Mouse (Mus musculus) CH12.LX (cell line): ENCODE results near the gene Smg7. TPM values are rescaled to one million over a fixed set of nuclear protein-coding genes. Genes with fewer than 3 reads are reported as not detected.

Experiments
- DNase-seq: peaks from one replicate; pipeline ENCODE4 v3.0.0-alpha.2; 2013; ENCODE audit errors: extremely low read depth
- H3K27ac ChIP-seq: 2 replicates; pipeline ENCODE4 v1.5.1; 2012; ENCODE audit warnings: low read depth, mild to moderate bottlenecking, control low read depth, moderate library complexity; ENCODE audit not compliant: insufficient read depth
- H3K27me3 ChIP-seq: replicated peaks from 2 replicates; pipeline ENCODE3; 2012; ENCODE audit warnings: inconsistent platforms
- H3K36me3 ChIP-seq, 2 experiments: replicated peaks in 1 of 2; 2 replicates each; pipeline versions ENCODE3 to v1.6.1; 2012; ENCODE audit warnings: inconsistent platforms in 1 of 2, low read length in 1 of 2, mild to moderate bottlenecking in 1 of 2, mixed read lengths in 1 of 2, moderate library complexity in 1 of 2; ENCODE audit not compliant: control insufficient read depth in 1 of 2, insufficient read depth in 1 of 2
- H3K4me1 ChIP-seq, 2 experiments: 2 replicates each; pipeline ENCODE4 v1.6.1; 2012; ENCODE audit warnings: inconsistent platforms in 1 of 2, moderate library complexity in 1 of 2; ENCODE audit not compliant: insufficient read depth in 2 of 2, control insufficient read depth in 1 of 2
- H3K4me2 ChIP-seq: 2 replicates; pipeline ENCODE4 v1.6.1; 2012; ENCODE audit warnings: low read depth, mild to moderate bottlenecking, control low read depth; ENCODE audit not compliant: poor library complexity, insufficient read depth, severe bottlenecking
- H3K4me3 ChIP-seq, 3 experiments: fragments of 150-350 bp in 1 of 3; sonication (generic) in 1 of 3; replicated peaks in 1 of 3; 2 replicates each; pipeline versions ENCODE3 to v1.5.1; 2011 to 2012; ENCODE audit warnings: low read depth in 2 of 3, low read length in 2 of 3, mild to moderate bottlenecking in 2 of 3, moderate library complexity in 2 of 3, control low read depth in 1 of 3, improper control_type of control experiment in 1 of 3, inconsistent platforms in 1 of 3, mixed read lengths in 1 of 3; ENCODE audit not compliant: poor library complexity in 1 of 3
- H3K79me2 ChIP-seq: replicated peaks from 2 replicates; pipeline ENCODE4 v1.6.1; 2012; ENCODE audit warnings: mild to moderate bottlenecking, moderate library complexity; ENCODE audit not compliant: control insufficient read depth, poor library complexity, insufficient read depth, severe bottlenecking; ENCODE audit errors: extremely low read depth
- H3K9ac ChIP-seq: 2 replicates; pipeline ENCODE4 v1.6.1; 2012; ENCODE audit warnings: low read depth, mild to moderate bottlenecking, control low read depth, moderate library complexity; ENCODE audit not compliant: insufficient read depth
- H3K9me3 ChIP-seq: replicated peaks from 2 replicates; pipeline ENCODE3; 2012; ENCODE audit warnings: low read length, inconsistent platforms, mixed read lengths
- E2F4 ChIP-seq: IDR thresholded peaks from 2 replicates; pipeline ENCODE4 v1.6.1; 2011; ENCODE audit warnings: low read depth, low read length, improper control_type of control experiment; ENCODE audit not compliant: insufficient replicate concordance
- ETS1 ChIP-seq: conservative IDR thresholded peaks from 2 replicates; pipeline ENCODE4 v1.6.1; 2012; ENCODE audit warnings: low read depth, mild to moderate bottlenecking, inconsistent platforms, low read length, improper control_type of control experiment, moderate library complexity
- GABPA ChIP-seq: IDR thresholded peaks from 2 replicates; pipeline ENCODE4 v1.6.1; 2012; ENCODE audit warnings: low read depth, low read length, improper control_type of control experiment, inconsistent platforms; ENCODE audit not compliant: insufficient replicate concordance
- IRF4 ChIP-seq: IDR thresholded peaks from 2 replicates; pipeline ENCODE4 v1.6.1; 2014; ENCODE audit warnings: low read depth, mild to moderate bottlenecking, inconsistent platforms, low read length, improper control_type of control experiment
- JUN ChIP-seq: IDR thresholded peaks from 2 replicates; pipeline ENCODE4 v1.6.1; 2011; ENCODE audit warnings: low read depth, mild to moderate bottlenecking, low read length, improper control_type of control experiment, moderate library complexity; ENCODE audit not compliant: insufficient read depth
- MAFK ChIP-seq: IDR thresholded peaks from 2 replicates; pipeline ENCODE4 v1.6.1; 2011; ENCODE audit warnings: low read length, improper control_type of control experiment; ENCODE audit not compliant: insufficient replicate concordance
- MAX ChIP-seq: IDR thresholded peaks from 2 replicates; pipeline ENCODE4 v1.6.1; 2011; ENCODE audit warnings: low read length, improper control_type of control experiment
- MAZ ChIP-seq: IDR thresholded peaks from 2 replicates; pipeline ENCODE4 v1.6.1; 2012; ENCODE audit warnings: low read depth, mild to moderate bottlenecking, inconsistent platforms, low read length, improper control_type of control experiment, moderate library complexity
- MEF2A ChIP-seq: IDR thresholded peaks from 2 replicates; pipeline ENCODE4 v1.6.1; 2014; ENCODE audit warnings: low read depth, mild to moderate bottlenecking, inconsistent platforms, low read length, improper control_type of control experiment, borderline replicate concordance
- MXI1 ChIP-seq: IDR thresholded peaks from 2 replicates; pipeline ENCODE4 v1.6.1; 2011; ENCODE audit warnings: mild to moderate bottlenecking, low read depth, low read length, improper control_type of control experiment
- MYC ChIP-seq: IDR thresholded peaks from 2 replicates; pipeline ENCODE4 v1.6.1; 2011; ENCODE audit warnings: low read depth, mild to moderate bottlenecking, improper control_type of control experiment, low read length
- NELFE ChIP-seq: IDR thresholded peaks from 2 replicates; pipeline ENCODE4 v1.6.1; 2011; ENCODE audit warnings: low read depth, low read length, improper control_type of control experiment
- PAX5 ChIP-seq: IDR thresholded peaks from 2 replicates; pipeline ENCODE4 v1.6.1; 2012; ENCODE audit warnings: low read length, inconsistent platforms, mixed read lengths
- POLR2A ChIP-seq: IDR thresholded peaks from 2 replicates; pipeline ENCODE4 v1.6.1; 2011; ENCODE audit warnings: low read depth, mild to moderate bottlenecking, improper control_type of control experiment, low read length
- RAD21 ChIP-seq: IDR thresholded peaks from 2 replicates; pipeline ENCODE4 v1.6.1; 2011; ENCODE audit warnings: low read depth, mild to moderate bottlenecking, low read length, improper control_type of control experiment, moderate library complexity
- SIN3A ChIP-seq: IDR thresholded peaks from 2 replicates; pipeline ENCODE4 v1.6.1; 2012; ENCODE audit warnings: low read length, improper control_type of control experiment, inconsistent platforms
- SMC3 ChIP-seq: IDR thresholded peaks from 2 replicates; pipeline ENCODE4 v1.6.1; 2011; ENCODE audit warnings: low read depth, low read length, improper control_type of control experiment
- TCF12 ChIP-seq: IDR thresholded peaks from 2 replicates; pipeline ENCODE4 v1.6.1; 2014; ENCODE audit warnings: low read depth, mild to moderate bottlenecking, inconsistent platforms, low read length, improper control_type of control experiment
- UBTF ChIP-seq: IDR thresholded peaks from 2 replicates; pipeline ENCODE4 v1.6.1; 2012; ENCODE audit warnings: low read depth, mild to moderate bottlenecking, inconsistent platforms, low read length, improper control_type of control experiment, moderate library complexity
- ZMIZ1 ChIP-seq: IDR thresholded peaks from 2 replicates; pipeline ENCODE4 v1.6.1; 2012; ENCODE audit warnings: low read depth, mild to moderate bottlenecking, inconsistent platforms, low read length, improper control_type of control experiment
- ZNF384 ChIP-seq: IDR thresholded peaks from 2 replicates; pipeline ENCODE4 v1.6.1; 2012; ENCODE audit warnings: low read depth, low read length, improper control_type of control experiment, inconsistent platforms
- dilution Hi-C: fragments of 300-500 bp; cut with MboI; formaldehyde crosslinking; loops from 2 replicates; pipeline ENCODE4 v1.14.3; 2020; ENCODE audit warnings: low sequenced_read_pairs; ENCODE audit not compliant: extremely low pct_unique_long_range_greater_than_20kb, extremely low pct_ligation_motif_present
- in situ Hi-C: fragments of 300-500 bp; cut with MboI; formaldehyde crosslinking; loops from 3 replicates; pipeline ENCODE4 v1.14.3; 2019; ENCODE audit warnings: low sequenced_read_pairs, low pct_ligation_motif_present, low pct_unique_long_range_greater_than_20kb, mixed read lengths
- polyA plus RNA-seq: library from polyadenylated mRNA; unstranded; fragments of >175 nt; gene quantifications from 2 replicates; pipeline ENCODE4 v1.2.1, GENCODE M21; 2012; ENCODE audit warnings: low read depth; ENCODE audit not compliant: insufficient read length
- total RNA-seq, 2 experiments: library from RNA; depleted of rRNA; stranded (reverse); fragments of 300-350 nt in 1 of 2; fragments of >200 nt in 1 of 2; gene quantifications; 2 replicates each; pipeline ENCODE4 v1.2.3; 2012 to 2014

The Smg7 gene
- total and polyA plus RNA-seq, 3 experiments: 23.4 to 55.2 (median 27.0) TPM

GRCm38 (mm10) chr1:152871031-152871430 lies 31.4 kb downstream of the Smg7 start:
- Histone ChIP-seq H3K9me3 (no peaks in the 10 kb centered on the region), H3K27ac (no peak overlapping the region), H3K4me3 (no peak overlapping the region), H3K4me2 (no peak overlapping the region), H3K79me2 (peaks cover 18% of the 10 kb centered on the region), H3K4me1 (peaks cover 0 to 4% of the 10 kb centered on the region in 2 experiments; a peak in 1 of 4 replicates), H3K9ac (no peak overlapping the region), H3K27me3 (no peaks in the 10 kb centered on the region), H3K36me3 (peaks cover 13 to 52% of the 10 kb centered on the region in 2 experiments)
- TF ChIP-seq MAZ (no peak), MXI1 (no peak), RAD21 (no peak), PAX5 (no peak), E2F4 (no peak), MAFK (no peak), MYC (no peak), ZMIZ1 (no peak)
- DNase-seq: no peak
- in situ Hi-C loops: no loop called here
- dilution Hi-C loops: no loop called here

GRCm38 (mm10) chr1:152869901-152870300 lies 32.5 kb downstream of the Smg7 start:
- Histone ChIP-seq H3K27me3 (no peaks in the 10 kb centered on the region), H3K9ac (no peak overlapping the region), H3K27ac (no peak overlapping the region), H3K4me3 (no peak overlapping the region), H3K9me3 (no peaks in the 10 kb centered on the region), H3K4me1 (peaks cover 0 to 4% of the 10 kb centered on the region in 2 experiments; a peak in 1 of 4 replicates), H3K36me3 (peaks cover 15 to 57% of the 10 kb centered on the region in 2 experiments), H3K79me2 (peaks cover 11% of the 10 kb centered on the region), H3K4me2 (no peak overlapping the region)
- DNase-seq: no peak
- no peak for TF ChIP-seq POLR2A
- TF ChIP-seq SIN3A: no peak
- TF ChIP-seq NELFE: no peak
- no peak for TF ChIP-seq UBTF
- no peak for TF ChIP-seq E2F4
- no peak for TF ChIP-seq JUN
- TF ChIP-seq SMC3: no peak
- no peak for TF ChIP-seq MEF2A
- no peak for TF ChIP-seq MAX
- no peak for TF ChIP-seq IRF4
- TF ChIP-seq RAD21: no peak
- TF ChIP-seq MAFK: no peak
- TF ChIP-seq ETS1: no peak
- TF ChIP-seq ZNF384: no peak
- TF ChIP-seq TCF12: no peak
- TF ChIP-seq GABPA: no peak
- in situ Hi-C loops: no loop called here
- dilution Hi-C loops: no loop called here
